Mouse (Mus musculus): ENCODE data around the gene Aimp1.

Aimp1 gene

GRCm38 (mm10) chr3:132684231-132684928, at the start of gene Aimp1:
TSS of gene Aimp1 (minus strand) at chr3:132684370.
- DNase-seq (ENCODE audit: low spot score in 2 of 2), result no peak

DNA sequence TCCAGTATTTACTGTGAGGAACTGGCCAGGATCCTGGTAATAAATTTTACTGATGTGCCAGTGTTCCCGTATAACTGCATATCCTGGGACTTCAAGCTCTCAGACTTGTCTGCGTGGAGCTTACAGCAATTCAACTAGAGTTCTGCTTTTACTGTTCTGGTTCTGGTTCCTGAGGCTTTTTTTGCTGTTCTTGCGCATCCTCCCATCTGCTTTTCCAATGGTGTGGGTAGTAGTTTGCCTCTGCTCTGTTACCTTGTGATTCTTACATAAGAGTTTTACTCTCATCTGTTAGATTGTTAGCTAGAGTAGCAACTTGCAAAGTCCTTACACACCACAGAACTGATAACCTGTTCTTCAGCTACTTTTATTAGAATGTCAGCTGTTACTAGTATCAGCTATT, 40.2 kb upstream of the Aimp1 start:
- DNase-seq (ENCODE audit: low spot score in 2 of 2), result peak in 1 of 2 experiments; percentile 59

DNA sequence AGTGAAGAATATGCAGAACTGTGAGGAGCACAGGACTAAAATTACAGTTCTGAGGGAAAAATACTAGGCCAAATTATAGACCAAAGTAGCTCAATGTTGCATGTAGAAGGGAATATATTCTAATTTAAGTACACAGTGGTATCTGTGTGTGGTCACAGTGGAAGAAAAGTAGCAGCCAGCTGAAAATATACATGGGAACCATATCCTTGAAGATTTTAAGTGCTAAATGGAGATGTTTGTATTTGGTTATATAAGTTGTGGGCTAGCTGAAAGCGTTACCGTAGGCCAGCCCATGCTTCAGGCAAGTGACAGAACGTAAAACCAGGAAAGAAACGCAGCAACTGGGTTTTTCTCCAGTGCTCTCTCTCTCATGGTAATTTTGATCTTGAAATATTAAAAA, 33.1 kb upstream of the Aimp1 start:
- no peak for DNase-seq (ENCODE audit: low spot score in 2 of 2)

- no peak for DNase-seq (ENCODE audit: low spot score in 2 of 2)
Observed at GRCm38 (mm10) chr3:132713913-132714312, 29.7 kb upstream of the Aimp1 start.

- DNase-seq (ENCODE audit: low spot score in 2 of 2), result no peak
Observed at GRCm38 (mm10) chr3:132706977-132707376, 22.8 kb upstream of the Aimp1 start.

DNA sequence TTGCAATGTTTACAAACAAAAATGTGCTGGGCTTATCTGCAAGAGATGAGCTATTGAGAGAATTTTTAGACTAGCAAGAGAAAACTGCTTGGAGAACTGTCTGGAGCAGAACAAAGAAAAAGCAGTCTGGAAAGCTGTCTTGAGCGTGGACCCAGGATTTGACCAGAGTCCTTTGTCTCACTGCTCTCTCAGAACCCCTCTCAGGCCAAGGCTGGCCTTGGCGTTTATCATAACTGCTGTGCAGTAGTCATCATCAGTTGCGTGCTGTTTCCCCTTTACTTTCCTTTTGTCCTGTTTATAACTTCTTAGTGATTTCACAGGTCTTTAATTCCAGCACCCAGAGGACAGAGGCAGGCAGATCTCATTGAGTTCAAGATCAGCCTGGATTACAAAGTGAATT, 20.0 kb upstream of the Aimp1 start:
- DNase-seq (ENCODE audit: low spot score in 2 of 2), result no peak

GRCm38 (mm10) chr3:132701368-132701767, 17.2 kb upstream of the Aimp1 start:
- DNase-seq (ENCODE audit: low spot score in 2 of 2), result no peak

DNA sequence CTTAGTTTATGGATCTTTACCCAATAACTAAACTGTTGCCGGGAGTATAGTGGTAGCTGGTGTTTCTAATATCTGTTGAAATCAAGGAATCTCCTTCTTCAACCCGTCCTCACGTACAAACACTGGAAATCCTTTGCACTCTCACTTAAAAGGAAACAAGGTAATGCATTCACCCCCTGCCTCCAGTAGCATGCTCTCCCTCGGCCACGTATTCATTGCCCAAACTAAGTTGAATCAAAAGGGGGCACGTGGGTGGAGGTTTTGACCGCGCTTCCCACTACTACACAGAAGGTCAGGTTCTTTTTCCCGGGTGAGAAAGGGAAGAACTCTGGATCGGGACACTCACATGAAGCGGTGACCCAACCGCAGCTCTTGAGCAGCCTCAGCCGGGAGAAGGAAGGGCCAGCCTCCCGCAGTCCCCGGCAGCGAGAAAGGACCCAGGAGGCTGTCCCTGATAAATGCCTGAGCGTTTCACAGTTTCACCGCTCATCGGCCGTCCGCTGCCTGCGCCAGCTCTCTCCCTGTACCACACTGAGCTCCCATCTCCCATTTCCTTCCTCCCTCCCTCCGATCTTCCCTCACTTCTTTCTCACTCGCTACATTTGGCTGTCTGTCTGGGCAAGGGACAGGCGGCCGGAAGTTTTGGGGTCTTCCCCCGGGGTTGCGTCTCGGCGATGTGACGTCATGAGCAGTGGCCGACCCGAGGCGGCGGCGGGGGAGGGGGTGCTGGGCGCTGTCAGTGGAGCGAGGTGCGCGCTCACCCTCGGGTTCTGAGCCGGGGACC, 531 bp downstream of the Aimp1 start, which contains the start of gene Tbck:
Gene Tbck, plus strand, starts transcription at position 698 of the 784 bp plus-strand sequence.
- peak; percentile 86 to 89 for DNase-seq (ENCODE audit: low spot score in 2 of 2)

GRCm38 (mm10) chr3:132677494-132677893, 6.7 kb downstream of the Aimp1 start:
- DNase-seq (ENCODE audit: low spot score in 2 of 2), result no peak

GRCm38 (mm10) chr3:132655955-132656354, 28.2 kb downstream of the Aimp1 start:
- no peak for DNase-seq (ENCODE audit: low spot score in 2 of 2)

- no peak for DNase-seq (ENCODE audit: low spot score in 2 of 2)
Observed at GRCm38 (mm10) chr3:132653959-132654358, 30.2 kb downstream of the Aimp1 start.

GRCm38 (mm10) chr3:132651776-132652175, 32.4 kb downstream of the Aimp1 start:
- no peak for DNase-seq (ENCODE audit: low spot score in 2 of 2)

GRCm38 (mm10) chr3:132650191-132650590, 34.0 kb downstream of the Aimp1 start:
- no peak for DNase-seq (ENCODE audit: low spot score in 2 of 2)

DNA sequence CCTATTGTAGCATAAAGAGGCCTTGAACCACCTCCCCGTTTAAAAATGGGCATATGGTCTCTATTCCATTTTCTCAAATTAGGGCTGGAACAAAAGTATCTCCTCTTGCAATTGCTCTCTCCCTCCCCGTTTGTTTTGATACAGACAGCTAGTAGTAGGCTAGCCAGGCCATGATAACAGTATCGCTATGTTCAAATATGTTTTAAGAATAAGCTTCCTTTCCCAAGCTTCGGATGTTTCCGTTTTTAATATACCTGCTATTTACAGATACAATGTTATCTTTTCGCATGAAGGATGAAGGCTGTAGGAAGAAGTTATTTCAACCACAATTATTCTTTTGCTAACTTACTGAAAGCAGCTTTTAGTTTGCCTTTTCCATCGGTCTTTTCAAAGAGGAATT, 34.8 kb downstream of the Aimp1 start:
- DNase-seq (ENCODE audit: low spot score in 2 of 2), result no peak

DNA sequence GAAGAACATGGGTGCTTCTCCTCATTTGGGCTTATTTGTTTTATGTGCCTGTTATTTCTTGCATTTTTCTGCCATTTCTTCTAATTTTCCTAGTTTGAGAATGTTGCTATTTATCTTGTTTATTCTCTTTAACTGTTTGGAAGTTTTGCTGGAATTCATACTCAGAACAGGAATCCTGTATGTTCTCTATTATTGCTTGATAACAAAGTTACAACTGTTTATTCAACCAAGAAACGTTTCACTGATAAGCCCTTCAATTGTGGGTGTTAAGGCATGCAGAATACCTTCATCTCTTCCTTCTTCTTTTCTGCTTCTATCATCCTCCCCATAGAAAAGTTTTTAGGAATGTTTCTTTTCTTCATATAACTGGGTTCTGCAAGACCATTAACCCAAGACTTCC, 37.4 kb downstream of the Aimp1 start:
- no peak for DNase-seq (ENCODE audit: low spot score in 2 of 2)

DNA sequence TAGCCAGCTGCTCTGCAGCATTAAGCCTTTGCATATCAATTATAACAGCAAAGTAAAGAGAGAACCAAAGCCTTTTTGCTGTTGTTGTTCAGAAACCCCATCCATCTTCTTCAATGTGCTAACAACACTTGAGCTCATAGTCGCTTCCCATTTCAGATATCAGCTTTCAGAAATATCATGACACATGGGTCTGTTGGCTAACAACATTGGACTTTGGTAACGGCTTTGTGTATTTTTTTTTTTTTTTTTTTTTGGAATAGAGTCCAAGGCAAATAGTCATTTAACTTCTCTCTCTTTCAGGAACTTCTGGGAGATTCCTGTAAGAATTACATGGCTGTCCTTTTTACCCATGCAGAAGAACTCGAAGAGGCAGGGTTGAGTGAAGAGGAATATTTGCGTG, 40.1 kb downstream of the Aimp1 start:
- no peak for DNase-seq (ENCODE audit: low spot score in 2 of 2)

GRCm38 (mm10) chr3:132637080-132637479, 47.1 kb downstream of the Aimp1 start:
- no peak for DNase-seq (ENCODE audit: low spot score in 2 of 2)

GRCm38 (mm10) chr3:132633261-132633660, 50.9 kb downstream of the Aimp1 start:
- DNase-seq (ENCODE audit: low spot score in 2 of 2), result no peak

DNA sequence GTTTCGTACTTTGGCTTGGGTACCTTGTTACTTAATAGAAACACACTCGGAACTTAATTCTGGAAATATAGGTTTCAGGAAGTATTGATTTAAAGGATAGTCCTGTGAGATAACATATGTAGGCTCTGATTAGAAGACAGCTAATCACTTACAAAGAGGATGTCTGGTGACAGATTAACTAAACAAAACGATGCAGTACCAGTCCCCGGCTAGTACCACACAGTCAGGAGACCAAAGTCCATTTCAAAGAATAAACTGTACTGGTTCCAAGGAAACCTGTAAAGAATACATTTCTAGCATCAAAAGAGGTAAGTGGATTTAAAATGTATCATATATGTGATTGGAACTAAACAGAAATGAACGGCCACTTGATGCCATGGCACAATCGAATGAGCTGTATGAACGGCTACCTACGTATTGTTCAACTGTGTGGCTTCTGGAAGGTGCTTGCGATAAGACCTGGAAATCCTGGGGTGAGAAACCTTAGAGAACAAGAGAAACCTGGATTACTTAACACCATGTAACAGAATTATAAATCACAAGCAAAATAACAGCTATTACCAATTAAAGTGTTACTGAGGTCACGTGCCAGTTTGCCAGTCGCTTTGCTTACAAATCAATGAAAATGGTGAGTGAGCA, 54.5 kb downstream of the Aimp1 start, which contains the start of gene Gimd1:
Gene Gimd1, plus strand, starts transcription at position 220 of the 639 bp plus-strand sequence.
- DNase-seq (ENCODE audit: low spot score in 2 of 2), result no peak

GRCm38 (mm10) chr3:132628741-132629140, 55.4 kb downstream of the Aimp1 start:
- peak; percentile 2 to 11 for DNase-seq (ENCODE audit: low spot score in 2 of 2)

All from right cerebral cortex, postnatal 36 days (tissue).